Mouse (Mus musculus) layer of hippocampus, postnatal 14 days (tissue): ENCODE results near the gene Gpatch1. TPM values are rescaled to one million over a fixed set of nuclear protein-coding genes. Genes with fewer than 3 reads are reported as not detected.
"Not testable (repeated sequence)": the region's sequence is repeated elsewhere in the genome, so short reads cannot be mapped to it uniquely, and the experiment has no call there.

Experiments
- DNase-seq, 2 experiments: peaks; one replicate each; pipeline ENCODE4 v3.0.0; 2021 to 2022; ENCODE audit warnings: low spot score in 2 of 2, mixed read lengths in 1 of 2
- total RNA-seq, 2 experiments: library from RNA; stranded (reverse); gene quantifications; 2 replicates each; pipeline ENCODE4 v1.2.3; 2021

Gpatch1 gene
- total RNA-seq, 2 experiments from 2014 or later = 24.3 to 25.9 TPM

DNA sequence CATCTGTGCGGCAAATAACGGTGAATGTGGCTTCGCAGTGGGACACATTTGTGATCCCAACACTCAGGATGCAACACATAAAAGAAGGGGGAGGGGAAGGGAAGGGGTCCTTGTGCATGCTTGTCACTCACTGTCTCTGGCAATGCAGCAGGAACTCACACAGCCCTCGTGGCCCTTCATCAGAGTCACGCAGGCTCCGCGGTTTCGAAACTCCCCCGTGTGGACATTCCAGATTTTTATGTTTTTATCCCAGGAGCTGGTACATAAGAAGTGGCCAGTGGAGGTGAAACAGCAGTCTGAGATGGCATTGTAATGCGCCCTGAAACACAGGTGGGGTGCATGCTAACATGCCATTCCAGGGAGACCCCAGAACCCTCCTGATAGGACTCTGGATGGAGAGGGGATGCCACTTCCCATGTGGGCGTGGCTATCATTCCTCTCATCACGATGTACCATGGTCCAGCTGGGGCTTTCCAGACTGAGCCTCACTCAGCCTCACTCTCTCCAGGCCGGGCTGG lies 66.1 kb downstream of the Gpatch1 start:
- DNase-seq = peak; percentile 38 to 62

DNA sequence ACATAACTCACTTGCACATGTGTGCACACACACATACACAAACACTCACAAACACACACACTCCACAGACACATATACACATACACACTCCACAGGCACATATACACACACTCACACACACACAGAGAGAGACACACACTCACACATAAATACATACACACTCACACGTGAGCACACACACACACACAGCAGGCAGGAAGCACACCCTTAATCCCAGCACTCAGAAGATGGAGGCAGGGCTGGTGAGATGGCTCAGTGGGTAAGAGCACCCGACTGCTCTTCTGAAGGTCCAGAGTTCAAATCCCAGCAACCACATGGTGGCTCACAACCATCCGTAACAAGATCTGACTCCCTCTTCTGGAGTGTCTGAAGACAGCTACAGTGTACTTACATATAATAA lies 80.3 kb downstream of the Gpatch1 start:
- DNase-seq = not testable (repeated sequence)

DNA sequence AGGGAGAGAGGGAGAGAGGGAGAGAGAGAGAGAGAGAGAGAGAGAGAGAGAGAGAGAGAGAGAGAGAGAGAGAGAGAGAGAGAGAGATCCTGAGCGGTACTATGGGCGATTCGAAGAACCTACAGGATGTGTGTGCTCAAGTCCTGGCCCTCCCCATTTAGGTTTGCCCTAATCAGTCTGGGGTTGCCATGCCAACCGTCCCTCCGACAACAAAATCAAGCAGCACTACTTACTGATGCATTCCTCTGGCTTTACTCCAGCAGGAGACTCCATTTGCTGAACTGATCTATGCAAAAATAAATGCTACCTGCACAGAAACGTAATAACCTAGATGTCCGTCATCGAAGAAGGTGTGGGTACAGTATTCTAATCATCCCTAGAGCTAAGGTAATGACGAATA lies 82.9 kb downstream of the Gpatch1 start:
- peak; percentile 45 to 73 for DNase-seq

DNA sequence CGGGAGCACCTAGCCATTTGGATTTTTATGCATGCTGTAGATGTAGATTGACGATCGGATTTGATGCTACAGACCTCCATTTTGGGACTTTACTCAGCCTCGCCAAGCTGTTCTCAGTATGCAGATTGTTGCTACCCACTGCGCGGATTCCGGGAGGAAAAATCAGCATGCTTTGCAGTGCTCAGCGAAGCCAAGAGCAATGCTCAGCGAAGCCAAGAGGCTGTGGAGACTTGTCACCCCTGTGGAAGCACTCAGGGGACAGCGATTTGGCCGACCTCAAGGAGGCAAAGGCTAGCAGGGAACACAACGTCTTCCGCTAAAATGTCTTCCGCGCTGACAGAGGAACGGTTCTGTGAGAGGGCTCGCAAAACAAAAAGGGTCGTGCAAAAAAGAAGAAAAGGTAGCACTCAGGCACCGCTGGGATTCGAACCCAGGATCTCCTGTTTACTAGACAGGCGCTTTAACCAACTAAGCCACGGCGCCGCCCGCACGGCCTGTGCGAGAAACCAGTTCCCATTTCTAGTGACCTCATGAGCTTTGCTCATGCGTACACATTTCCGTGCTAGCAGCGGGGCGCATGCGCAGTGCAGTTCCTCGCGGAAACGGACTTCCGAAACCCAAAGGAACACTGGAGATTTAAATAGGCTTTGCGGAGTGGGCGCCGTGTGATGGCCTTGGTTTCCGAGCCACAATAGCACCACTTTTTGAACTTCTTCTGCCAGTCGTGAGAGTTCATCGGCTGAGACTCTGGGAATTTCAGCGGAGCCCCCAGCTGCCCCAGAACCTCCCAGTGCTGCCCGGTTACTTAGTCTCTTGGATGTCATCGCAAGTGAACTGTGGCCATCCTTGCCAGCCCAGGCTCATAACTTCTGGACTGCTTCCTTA lies 83.6 kb downstream of the Gpatch1 start:
- peak; percentile 100 for DNase-seq

DNA sequence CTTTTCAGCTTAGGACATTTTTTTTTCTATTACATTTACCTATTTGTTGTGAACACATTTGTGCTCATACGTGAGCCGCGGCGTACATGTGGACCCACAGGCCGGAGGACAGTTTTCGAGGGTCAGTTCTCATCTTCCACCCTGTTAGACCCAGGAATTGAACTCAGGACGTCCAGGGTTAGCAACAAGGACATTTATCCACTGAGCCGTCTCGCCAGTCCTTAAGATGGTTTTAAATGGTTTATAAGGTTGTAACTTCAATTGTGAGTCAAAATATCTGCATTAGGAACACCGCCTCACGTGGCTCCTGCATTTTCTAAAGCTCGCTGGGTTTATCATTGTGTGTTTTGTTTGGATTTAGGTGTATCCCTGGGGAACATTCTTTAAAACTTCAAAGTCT lies 84.4 kb downstream of the Gpatch1 start:
- no peak for DNase-seq

DNA sequence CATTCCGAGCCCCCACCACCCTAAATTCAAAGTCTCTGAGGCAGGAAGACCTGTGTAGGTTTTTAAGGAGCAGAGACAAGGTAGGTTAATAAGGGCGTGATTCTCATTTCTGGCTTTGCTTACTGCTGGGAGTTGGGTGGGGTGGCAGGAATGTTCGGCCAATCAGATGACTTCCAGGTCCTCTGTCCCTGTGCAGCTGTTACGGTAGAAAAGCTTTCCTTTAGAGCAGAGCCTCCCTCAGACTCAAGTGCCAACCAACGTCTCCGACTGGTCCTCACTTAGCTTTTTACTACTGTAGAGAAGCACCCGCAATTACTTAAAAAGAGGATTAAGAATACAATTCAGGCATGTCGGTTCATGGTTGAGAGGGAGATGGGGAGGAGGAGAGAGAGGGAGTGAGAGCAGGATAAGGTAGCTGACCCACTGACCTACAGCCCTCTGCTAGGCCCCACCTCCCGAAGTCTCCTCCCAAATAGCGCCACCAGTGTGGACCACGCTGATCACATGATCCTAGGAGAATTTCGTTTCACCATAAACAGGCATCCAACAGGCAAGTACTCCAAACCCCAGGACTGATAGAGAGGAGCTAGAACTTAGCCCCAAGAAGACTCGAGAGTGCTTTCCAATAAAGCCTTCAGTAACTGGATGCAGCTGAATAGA lies 85.3 kb downstream of the Gpatch1 start:
- no peak for DNase-seq

DNA sequence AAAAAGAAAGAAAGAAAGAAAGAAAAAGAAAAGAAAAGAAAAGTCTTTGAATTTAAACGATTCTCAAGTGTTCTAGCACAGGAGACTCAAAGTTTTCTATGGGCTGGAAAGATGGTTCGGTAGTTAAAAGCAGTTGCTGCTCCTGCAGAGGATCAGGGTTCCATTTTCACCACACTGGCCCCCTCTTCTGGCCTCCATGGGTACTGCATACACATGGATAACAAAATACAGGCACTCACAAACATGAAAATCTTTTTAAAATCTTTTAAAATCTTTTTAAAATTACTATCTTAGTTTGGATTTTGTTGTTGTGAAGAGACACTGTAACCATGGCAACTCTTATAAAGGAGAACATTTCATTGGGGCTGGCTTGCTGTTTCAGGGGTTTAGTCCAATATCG lies 87.9 kb downstream of the Gpatch1 start:
- DNase-seq = no peak

Other genes with a start within 250 kb of the Gpatch1 start
- 10 to 100 TPM; 16.4 to 16.9 TPM for gene Cebpa, start 199.1 kb downstream of the Gpatch1 start, total RNA-seq
- gene Slc7a10, start 132.1 kb downstream of the Gpatch1 start, total RNA-seq = 10 to 100 TPM; 54.5 to 63.4 TPM
- 10 to 100 TPM; 75.0 to 75.7 TPM for gene Lrp3, start 102.9 kb downstream of the Gpatch1 start, total RNA-seq
- 1 to 10 TPM; 2.8 to 3.8 TPM for gene Rhpn2, start 15.7 kb upstream of the Gpatch1 start, total RNA-seq
- 1 to 10 TPM; 7.1 to 7.2 TPM for gene Faap24, start 78.4 kb upstream of the Gpatch1 start, total RNA-seq
- gene Cep89, start 78.6 kb upstream of the Gpatch1 start, total RNA-seq = 10 to 100 TPM; 19.4 to 20.5 TPM
- not detected for gene Slc7a9, start 130.4 kb upstream of the Gpatch1 start, total RNA-seq
- 1 to 10 TPM in 1 of 2 experiments, under 1 TPM in 1; 0.46 to 1.3 TPM for gene Tdrd12, start 219.3 kb upstream of the Gpatch1 start, total RNA-seq
- gene Nudt19, start 237.9 kb upstream of the Gpatch1 start, total RNA-seq = 10 to 100 TPM; 72.3 to 72.4 TPM